Mouse (Mus musculus) cerebellum, adult 18-20 months (tissue): Measurements from ENCODE around the gene Ap2b1.
"Not testable (repeated sequence)": the region's sequence is repeated elsewhere in the genome, so short reads cannot be mapped to it uniquely, and the experiment has no call there.

Source experiments
- DNase-seq, 2 experiments: peaks; one replicate each; pipeline ENCODE4 v3.0.0; 2021

Gene Ap2b1

GRCm38 (mm10) chr11:83298225-83299195 is at the start of gene Ap2b1:
Gene Ap2b1, plus strand, starts transcription at chr11:83299024.
- peak; percentile 91 to 95 for DNase-seq

- not testable (repeated sequence) for DNase-seq
Measured at GRCm38 (mm10) chr11:83257211-83257610, 41.6 kb upstream of the Ap2b1 start.

GRCm38 (mm10) chr11:83262673-83263072 is 36.2 kb upstream of the Ap2b1 start:
- DNase-seq, result no peak

- no peak for DNase-seq
Measured at GRCm38 (mm10) chr11:83263146-83263545, 35.7 kb upstream of the Ap2b1 start.

GRCm38 (mm10) chr11:83270842-83271150 is 28.0 kb upstream of the Ap2b1 start:
- no peak for DNase-seq

- DNase-seq, result peak; percentile 83 to 84
Measured at GRCm38 (mm10) chr11:83271151-83271950, 27.5 kb upstream of the Ap2b1 start.

- peak in 1 of 2 experiments; percentile 35 for DNase-seq
Measured at GRCm38 (mm10) chr11:83271951-83272843, 26.6 kb upstream of the Ap2b1 start.

GRCm38 (mm10) chr11:83276251-83276650 is 22.6 kb upstream of the Ap2b1 start:
- no peak for DNase-seq

GRCm38 (mm10) chr11:83279024-83279423 is 19.8 kb upstream of the Ap2b1 start:
- no peak for DNase-seq

GRCm38 (mm10) chr11:83279691-83280090 is 19.1 kb upstream of the Ap2b1 start:
- DNase-seq, result no peak

GRCm38 (mm10) chr11:83282084-83282483 is 16.7 kb upstream of the Ap2b1 start:
- no peak for DNase-seq

GRCm38 (mm10) chr11:83285627-83286026 is 13.2 kb upstream of the Ap2b1 start:
- DNase-seq, result no peak

GRCm38 (mm10) chr11:83286566-83286965 is 12.3 kb upstream of the Ap2b1 start, which contains the start of gene Slfn14:
Gene Slfn14, minus strand, starts transcription at chr11:83286726.
- DNase-seq, result no peak

GRCm38 (mm10) chr11:83289036-83289435 is 9.8 kb upstream of the Ap2b1 start:
- no peak for DNase-seq

- no peak for DNase-seq
Measured at GRCm38 (mm10) chr11:83289633-83290032, 9.2 kb upstream of the Ap2b1 start.

GRCm38 (mm10) chr11:83291375-83292250 is 7.2 kb upstream of the Ap2b1 start:
- peak; percentile 94 to 98 for DNase-seq

- peak; percentile 14 to 35 for DNase-seq
Measured at GRCm38 (mm10) chr11:83292251-83292587, 6.6 kb upstream of the Ap2b1 start.

GRCm38 (mm10) chr11:83293182-83293581 is 5.6 kb upstream of the Ap2b1 start:
- DNase-seq, result no peak

GRCm38 (mm10) chr11:83294133-83294532 is 4.7 kb upstream of the Ap2b1 start:
- no peak for DNase-seq

- DNase-seq, result no peak
Measured at GRCm38 (mm10) chr11:83297816-83298215, 1.0 kb upstream of the Ap2b1 start.

GRCm38 (mm10) chr11:83299724-83300123 is 900 bp downstream of the Ap2b1 start:
- DNase-seq, result no peak

GRCm38 (mm10) chr11:83301431-83301831 is 2.6 kb downstream of the Ap2b1 start:
- DNase-seq, result no peak
